Mouse (Mus musculus): ENCODE results near the gene AC140267.1.

Gene AC140267.1

DNA sequence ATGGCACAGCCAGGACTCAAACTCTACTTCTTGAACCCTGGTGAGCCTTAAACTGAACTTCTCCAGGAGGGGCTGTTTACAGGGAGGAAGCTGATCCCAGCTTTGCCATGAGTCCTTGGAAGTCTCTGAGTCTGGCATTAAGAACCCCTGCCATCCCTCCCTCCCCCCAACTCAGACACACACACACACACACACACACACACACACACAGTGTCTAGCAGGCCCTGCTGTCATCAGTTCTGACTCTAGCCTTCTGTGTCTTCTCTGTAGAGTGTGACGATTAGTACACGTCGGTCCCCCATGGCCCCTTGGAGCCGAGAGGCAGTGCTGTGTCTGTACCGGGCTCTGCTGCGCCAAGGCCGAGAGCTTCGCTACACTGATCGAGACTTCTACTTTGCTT lies at the start of gene AC140267.1:
Gene AC140267.1, plus strand, starts transcription at position 301 of the 400 bp plus-strand sequence.
- no peak for DNase-seq (ENCODE audit: low spot score in 2 of 2)

DNA sequence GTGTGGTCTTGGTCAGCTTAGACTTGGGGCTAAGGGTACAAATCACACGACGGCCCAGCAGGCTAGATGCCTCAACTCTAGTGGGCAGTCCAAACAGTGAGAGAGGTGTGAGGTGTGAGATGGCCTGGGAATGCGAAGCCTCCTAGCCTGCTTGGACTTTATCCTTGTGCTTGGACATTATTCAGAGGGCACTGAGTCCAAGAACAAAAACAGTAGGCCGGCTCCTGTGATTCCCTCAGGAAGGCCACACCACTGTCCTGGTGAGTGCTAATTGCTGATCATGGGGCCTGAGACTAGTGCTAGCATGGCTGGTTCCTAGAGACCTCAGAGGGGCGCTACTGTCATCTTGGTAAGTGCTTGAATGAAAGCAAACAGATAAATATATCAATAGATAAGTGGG lies 46.7 kb upstream of the AC140267.1 start:
- no peak for DNase-seq (ENCODE audit: low spot score in 2 of 2)

DNA sequence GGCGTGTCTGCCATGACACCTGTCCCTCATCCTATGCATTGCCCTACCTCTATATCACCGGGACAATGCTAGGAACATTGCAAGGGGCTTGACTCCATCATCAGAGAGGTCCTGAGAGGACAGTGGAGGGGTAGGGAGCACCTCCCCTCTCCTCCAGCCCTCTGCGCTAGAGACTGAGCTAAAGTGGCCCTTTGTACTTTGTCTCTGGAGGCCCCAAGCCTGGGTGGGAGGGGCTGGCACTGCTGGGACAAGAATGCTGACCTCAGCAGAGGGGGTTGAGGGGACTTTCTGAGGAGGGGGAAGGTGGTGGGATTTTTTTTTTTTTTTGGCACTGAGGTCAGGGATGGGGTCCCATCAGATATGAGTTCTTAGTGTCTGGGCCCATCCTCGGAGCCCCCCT lies 45.6 kb upstream of the AC140267.1 start:
- no peak for DNase-seq (ENCODE audit: low spot score in 2 of 2)

DNA sequence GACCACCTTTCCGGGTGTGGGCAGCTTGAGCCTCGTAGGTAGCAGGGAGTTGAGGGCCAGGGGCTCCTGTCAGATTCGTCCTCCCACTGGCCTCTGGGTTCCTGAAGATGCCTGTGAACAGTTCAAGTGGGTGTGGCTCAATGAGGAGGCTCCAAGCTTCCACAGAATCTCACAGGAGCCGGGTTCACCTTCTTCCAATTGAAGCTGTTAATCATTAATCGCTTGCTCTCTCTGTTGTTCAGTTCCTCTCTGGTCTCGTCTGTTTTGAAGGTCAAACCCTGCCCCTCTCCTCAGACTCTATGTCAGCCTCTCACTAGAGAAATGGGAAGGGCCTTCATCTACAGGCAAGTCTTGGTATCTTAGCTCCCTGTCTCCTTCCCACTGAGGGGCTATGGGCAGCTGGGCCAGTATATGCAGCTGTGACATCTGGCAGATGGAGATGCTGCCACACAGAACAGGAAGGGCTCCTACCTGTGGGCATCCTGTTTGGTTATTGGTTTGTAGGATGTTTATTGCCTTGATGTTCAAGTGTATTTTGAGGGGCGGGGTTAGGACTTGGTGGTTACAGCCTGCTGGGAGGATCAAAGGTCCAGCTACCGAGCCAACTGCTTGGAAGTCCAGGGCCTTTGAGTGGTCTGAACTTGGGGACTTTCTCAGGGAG lies 43.9 kb upstream of the AC140267.1 start:
- DNase-seq (ENCODE audit: low spot score in 2 of 2), result no peak

DNA sequence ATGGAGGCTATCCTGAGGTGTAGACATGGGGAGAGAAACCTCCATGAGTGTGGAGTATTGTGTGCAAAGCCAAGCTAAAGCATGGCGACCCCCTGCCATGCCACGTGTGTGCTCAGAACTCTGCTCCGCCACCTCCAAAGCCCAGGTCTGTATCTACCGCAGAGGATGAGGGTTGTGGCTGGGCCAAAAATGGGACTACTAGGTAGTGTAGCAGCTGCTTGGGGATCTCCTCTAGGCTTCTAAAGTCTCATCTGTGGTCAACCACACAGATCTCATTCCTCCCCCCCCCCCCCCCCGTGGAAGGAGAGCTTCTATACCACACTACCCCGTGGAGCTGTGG lies 43.4 kb upstream of the AC140267.1 start:
- peak; percentile 50 to 62 for DNase-seq (ENCODE audit: low spot score in 2 of 2)

DNA sequence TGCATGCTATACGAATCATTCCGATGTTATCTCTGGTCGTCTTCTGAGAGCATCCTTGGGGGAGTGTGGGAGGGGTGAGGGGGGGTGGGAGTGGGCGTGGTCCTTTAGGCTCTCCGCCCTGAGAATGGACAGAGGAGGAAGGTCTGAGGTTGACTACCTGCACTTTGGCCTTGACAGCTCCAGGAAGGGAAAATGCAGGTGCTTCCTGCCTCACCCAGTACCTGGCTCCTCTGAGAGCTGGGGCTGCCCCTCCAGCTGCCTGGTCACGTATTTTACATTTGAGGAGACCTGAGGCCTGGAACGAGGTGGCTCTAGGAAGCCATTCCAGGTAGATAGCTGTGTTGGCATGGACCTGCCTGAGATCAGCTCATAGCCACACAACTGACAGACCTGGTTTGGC lies 42.8 kb upstream of the AC140267.1 start:
- DNase-seq (ENCODE audit: low spot score in 2 of 2), result no peak

DNA sequence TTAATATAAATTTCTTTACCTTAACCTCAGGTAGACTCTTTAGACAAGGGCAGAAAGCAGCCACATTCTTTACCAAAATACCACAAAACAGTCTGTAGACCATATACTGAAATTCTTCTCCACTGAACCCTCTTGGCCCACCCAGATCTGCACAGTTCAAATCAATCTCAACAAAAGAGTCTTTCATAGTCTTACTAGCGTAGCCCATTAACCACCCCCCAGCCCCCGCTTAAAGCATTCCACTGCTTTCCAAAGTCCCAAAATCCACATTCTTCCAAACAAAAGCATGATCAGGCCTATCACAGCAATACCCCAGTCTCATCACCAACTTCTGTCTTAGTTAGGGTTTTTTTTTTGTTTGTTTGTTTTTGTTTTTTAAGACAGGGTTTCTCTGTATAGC lies 36.1 kb upstream of the AC140267.1 start:
- DNase-seq (ENCODE audit: low spot score in 2 of 2), result no peak

DNA sequence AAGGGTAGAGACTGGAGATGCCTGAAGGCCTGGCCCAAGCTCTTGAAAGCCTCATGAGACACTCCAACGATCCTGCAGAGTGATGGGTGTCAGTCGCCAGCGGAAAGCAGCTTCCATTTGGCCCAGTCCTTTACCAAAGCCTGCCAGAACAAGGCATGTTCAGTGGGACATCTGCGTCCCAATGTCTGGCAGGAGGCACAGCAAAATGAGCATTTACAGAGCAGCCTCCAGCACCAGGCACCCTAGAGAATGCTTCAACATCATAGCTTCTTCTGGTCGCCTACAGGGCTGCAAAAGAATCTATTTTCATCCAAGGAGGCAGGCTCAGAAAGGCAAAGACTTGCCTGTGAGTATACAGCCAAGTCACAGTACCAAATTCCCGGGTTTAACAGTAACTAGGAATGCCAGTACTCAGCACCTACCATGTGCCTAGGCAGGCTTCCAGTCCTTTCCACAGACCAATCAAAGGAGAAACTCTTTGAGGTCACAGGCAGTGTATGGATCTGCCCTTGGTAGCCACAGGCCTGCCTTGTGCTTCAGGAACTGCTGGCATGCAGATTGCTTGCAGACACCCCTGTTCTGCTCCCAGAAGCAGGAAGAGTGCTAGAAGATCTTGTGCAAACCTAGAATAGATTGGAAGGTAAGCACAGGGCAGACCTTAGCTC lies 33.4 kb upstream of the AC140267.1 start:
- no peak for DNase-seq (ENCODE audit: low spot score in 2 of 2)

DNA sequence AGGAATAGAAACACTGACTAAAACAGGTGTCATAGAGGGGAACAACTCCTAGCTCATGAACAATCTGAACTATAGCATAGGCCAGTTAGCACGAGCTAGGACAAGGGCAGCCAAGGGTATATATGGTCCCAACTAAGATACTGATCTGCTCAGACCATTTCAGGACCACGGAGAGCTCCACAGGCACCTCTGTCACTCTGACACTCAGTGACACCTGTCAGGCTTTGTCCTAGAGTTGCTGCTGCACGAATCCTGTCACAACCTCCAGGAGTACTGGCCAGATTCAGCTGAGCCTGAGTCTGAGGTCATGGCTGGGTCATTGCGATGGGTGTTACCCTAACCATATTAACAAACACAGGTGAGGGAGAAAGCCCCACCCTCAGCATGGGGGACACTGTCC lies 32.2 kb upstream of the AC140267.1 start:
- no peak for DNase-seq (ENCODE audit: low spot score in 2 of 2)

DNA sequence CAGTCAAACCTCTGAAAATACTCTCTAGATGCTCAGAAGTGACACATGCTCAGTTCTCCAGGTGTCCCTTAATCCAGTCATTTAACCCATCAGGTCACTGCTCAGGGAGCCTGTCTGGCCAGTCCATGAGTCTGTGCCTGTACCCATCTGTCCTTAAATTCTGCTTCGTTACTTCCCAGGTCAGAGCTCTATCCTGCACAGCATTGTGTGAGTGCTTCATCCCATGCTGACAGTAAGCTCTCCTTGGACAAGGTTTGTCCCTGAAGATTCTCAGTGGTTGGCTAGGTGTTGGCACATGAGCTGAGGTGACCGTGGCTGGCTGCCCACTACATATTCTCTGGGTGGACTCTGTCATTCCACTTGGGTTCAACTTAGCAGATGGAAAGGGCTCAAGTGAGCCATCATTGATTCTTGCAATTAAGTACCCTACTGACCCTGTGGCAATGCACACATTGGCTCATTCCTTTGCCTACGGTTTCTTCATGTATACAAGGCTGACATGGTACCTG lies 29.5 kb upstream of the AC140267.1 start:
- no peak for DNase-seq (ENCODE audit: low spot score in 2 of 2)

DNA sequence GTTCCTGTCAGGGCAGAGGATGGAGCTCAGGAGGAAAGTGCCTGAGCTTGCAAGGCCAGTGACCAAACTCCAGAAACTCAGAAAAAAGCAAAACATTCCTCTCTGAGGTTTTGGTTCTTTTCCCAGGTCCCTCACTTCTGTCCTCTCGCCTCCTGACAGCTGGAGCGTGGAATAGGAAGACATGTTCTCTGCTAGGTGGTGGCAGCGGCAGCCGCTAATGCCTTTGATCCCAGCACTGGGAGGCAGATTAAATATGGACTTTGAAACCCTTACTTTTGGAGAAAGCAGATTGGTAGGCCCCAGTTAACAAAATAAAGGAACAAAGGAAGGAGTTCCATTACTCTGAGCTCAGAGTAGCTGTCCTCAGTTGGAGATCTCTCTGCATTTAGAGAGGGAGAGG lies 27.2 kb upstream of the AC140267.1 start:
- DNase-seq (ENCODE audit: low spot score in 2 of 2), result no peak

DNA sequence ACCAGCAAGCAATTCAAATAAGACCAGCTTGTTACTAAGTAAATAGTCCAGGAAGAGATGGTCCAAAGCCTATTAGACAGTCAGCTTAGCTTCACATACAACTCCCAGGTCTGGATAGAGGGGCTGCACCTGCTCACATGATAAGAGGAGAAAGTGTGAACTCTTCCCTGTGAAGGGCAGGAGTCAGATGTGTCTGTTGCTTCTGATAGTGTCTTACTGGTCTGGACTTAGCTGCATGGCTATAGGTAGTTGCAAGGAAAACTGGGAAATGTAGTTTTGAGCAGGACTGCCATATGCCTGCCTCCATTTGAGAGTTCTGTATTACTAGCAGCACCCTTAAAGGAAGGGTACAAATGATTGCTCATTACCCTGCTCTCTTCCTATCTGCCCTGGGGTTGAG lies 21.9 kb upstream of the AC140267.1 start:
- no peak for DNase-seq (ENCODE audit: low spot score in 2 of 2)

DNA sequence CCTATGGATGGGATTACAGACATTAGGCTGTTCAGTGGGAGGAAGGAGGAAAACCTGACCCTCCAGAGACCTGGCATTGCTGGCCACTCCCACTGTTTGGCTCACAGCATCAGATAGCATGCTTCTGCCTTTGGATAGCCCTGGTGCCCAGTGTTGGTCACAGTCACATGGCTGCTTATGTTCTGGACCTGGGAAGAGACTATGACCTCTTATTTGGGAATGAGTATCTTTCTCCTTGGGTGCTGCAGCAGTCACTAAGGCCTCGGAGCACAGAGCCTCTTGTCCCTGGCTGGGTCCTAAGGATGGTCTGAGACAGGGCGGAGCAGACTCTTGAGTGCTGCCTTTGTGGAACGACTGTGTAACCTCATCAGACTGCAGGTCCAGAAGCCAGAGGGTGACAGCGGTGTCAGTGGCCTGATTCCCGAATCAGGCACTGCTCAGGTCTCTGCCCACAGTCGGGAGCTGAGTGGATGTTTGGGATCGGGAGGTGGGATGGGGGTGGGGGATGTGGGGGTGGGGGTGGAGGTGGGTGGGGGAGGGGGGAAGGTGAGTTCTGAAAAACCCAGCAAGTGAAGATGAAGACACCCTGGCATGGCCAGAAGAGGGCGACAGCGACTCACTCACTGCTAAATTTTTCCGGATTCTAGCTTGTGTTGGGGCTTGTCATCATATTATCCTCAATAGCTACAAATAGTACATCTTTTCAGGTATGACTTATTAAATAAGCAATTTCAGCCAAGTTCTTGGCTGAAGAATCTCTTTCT lies 19.7 kb upstream of the AC140267.1 start:
- DNase-seq (ENCODE audit: low spot score in 2 of 2), result peak in 1 of 2 experiments; percentile 62

DNA sequence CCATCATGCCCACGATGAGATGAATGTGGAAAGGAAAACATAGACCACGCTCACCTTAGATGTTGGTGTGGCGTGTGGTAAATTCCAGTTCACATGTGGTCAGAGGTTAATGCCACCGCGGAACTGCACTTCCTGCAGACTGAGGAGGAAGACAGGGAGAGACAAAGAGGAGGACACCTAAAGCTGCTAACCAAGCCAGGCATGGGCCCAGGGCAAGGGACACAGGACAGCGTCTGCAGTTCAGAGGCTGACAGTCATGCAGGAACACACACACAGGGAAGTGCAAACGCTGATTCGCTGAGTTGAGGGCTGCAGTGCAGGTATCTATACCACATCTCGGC lies 19.2 kb upstream of the AC140267.1 start:
- DNase-seq (ENCODE audit: low spot score in 2 of 2), result peak; percentile 58 to 75

DNA sequence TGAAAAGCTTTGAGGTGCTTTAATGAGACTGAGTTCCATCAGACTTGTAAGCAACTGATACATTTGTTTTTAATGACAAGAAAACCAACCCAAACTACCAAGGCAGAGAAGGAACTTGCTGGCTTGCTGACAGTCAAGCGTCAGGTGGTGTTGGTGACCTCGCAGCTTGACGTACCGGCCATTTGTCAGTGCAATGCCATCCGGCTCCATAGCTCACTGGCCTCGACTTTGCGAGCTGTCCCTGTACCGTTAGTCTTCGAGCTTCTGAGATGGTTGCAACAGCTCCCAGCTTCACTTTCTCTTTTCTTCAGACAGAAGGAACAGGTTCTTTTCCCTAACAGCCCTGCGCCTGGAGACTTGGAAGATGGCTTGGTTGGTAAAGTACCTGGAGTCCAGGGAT lies 18.2 kb upstream of the AC140267.1 start:
- no peak for DNase-seq (ENCODE audit: low spot score in 2 of 2)

DNA sequence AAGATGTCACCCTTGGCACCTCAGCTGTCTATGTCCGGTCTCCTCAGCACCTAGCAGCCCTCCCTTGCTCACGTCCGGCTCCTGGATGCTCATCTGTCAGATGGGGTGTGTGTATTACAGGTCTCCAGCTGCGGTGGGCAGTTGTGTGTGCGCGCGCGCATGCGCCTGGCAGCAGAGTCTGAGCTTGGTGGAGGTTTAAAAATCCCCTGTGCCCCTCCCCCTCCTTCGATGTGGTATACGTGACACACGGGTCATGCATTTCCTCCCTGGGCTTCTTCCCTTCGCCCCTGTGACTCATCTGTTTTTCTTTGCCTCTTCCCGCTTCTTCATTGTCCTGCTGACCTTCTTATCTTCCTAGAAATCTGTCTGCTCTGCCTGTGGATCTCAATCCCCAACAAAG lies 16.4 kb upstream of the AC140267.1 start:
- peak; percentile 85 to 92 for DNase-seq (ENCODE audit: low spot score in 2 of 2)

DNA sequence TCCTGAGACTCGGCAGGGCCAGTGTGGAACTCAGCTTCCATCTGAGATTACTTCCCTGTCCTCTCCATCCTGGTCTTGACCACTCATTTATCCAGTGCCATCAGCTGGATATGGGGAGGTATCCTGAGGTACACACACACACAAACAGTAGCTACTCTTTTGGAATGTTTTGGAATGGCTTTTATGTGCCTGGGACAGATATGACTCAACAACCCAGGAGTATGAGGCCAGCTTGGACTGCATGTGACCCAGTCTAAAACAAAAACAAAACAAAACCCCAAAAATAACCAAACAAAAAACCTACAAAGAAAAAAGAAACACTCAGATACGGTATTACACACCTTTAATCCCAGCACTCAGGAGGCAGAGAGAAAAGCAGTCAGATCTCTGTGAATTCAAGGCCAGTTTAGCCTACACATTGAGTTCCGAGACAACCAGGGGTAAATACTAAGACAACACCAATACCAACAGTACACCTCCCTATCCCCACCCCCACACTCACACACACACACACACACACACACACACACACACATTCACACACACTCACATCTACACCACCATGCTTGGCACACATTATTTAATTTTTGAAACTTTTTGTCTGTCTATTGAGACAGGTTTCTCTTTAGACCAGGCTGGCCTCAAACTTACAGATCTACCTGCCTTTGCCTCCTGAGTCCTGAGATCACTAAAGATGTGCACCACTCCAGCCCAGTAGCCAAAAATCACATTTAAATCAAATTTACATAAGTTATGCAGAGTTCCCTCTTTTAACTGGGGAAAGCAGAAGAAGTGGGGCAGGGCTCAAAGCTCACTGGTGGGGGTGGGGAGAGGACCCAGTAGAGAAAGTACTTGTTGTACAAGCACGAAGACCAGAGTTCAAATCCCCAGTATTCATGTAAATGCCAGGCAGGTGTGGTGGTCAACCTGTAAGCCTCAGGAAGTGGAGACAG lies 15.7 kb upstream of the AC140267.1 start:
- DNase-seq (ENCODE audit: low spot score in 2 of 2), result no peak

DNA sequence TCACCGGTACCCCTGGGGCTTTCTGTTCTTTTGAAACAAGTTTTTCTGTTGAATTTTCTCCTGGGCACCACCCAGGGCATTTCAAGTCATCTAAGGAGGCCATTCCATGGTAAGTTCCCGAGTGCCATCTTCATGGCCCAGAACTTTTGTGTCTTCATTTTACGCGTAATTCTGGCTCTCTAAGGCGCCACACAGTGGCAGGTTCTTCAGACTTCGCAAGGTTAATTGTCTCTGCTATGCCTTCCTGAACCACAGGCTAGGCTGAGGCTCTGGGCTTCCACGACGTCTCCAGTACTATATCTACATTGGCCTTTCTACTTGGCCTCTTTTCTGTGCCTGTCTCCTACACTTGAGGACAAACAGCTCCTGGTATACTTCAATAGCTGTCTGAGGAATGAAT lies 14.6 kb upstream of the AC140267.1 start:
- no peak for DNase-seq (ENCODE audit: low spot score in 2 of 2)

DNA sequence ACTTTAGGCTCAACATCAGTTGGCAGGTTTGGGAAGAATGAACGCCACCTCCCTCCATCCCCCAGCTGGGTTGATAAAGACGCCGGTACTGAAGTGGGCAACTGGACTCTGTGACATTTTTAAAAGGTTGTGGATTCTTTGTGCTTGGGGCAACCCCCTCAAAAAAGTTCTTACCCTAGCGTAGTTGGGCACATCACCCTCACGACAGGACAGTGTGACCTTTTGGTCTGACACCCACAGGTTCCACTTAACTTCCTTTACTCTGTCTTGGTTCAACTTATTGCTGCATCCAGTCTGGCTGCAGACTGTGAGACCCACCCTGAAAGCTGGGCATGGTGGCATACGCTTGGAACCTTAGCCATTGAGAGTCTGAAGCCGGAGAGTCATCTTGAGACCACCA lies 11.9 kb upstream of the AC140267.1 start:
- DNase-seq (ENCODE audit: low spot score in 2 of 2), result peak; percentile 51 to 76

DNA sequence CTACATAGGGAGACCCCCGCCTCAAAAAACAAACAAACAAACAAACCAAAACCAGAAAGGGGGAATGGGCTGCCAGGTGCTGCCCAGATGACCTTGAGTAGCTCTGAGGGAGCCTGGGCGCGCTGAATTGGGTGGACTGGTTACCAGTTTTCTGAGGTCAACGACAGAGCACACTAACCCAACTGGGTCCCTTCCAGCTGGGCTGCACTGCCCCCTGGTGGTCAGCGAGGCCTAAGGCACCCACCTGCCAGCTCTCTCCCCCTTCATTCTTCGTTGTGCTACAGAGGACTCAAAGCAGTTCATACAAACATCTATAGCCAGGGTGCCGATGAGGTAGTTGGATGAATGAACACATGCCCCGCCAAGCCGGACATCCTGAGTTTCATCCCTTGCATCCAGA lies 10.4 kb upstream of the AC140267.1 start:
- DNase-seq (ENCODE audit: low spot score in 2 of 2), result peak; percentile 87 to 88

DNA sequence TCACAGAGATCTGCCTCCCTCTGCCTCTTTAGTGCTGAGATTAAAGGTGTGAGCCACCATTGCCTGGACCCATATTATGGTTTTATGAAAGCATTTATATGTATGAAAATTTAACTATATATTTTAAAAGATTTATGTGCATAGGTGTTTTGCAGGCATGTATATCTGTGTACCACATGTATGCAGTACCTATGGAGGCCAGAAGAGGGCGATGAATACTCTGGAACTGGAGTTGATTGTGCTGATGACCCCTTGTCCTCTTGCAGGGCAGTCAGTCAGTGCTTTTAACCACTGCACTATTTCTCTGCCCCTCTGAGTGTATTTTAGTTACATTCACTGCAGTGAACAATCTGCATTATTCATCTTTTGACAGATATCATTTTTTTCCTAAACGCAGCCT lies 9.8 kb upstream of the AC140267.1 start:
- DNase-seq (ENCODE audit: low spot score in 2 of 2), result peak; percentile 67 to 74
